Mouse (Mus musculus): ENCODE data around the gene Eddm3b. TPM values are rescaled to one million over a fixed set of nuclear protein-coding genes. Genes with fewer than 3 reads are reported as not detected.
"Not testable (repeated sequence)": the region's sequence is repeated elsewhere in the genome, so short reads cannot be mapped to it uniquely, and the experiment has no call there.

Eddm3b gene
- polyA plus RNA-seq, 1 experiment from 2014 or later = not detected

- Histone ChIP-seq H3K36me3 (no peaks in the 10 kb centered on the region), H3K27me3 (replicated peaks) (no peaks in the 10 kb centered on the region), H3K27ac (ENCODE audit: poor library complexity, severe bottlenecking) (no peak overlapping the region), H3K9me3 (replicated peaks) (no peaks in the 10 kb centered on the region), H3K4me2 (no peak overlapping the region), H3K4me3 (no peak overlapping the region), H3K9ac (no peak overlapping the region), H3K4me1 (replicated peaks) (peaks cover 20% of the 10 kb centered on the region; the same call in 1 of the 2 replicates)
- no peak for ATAC-seq (ENCODE audit: insufficient number of reproducible peaks, low FRiP score)
- 86% methylated on average over 6 of the region's 6 CpGs for WGBS
Measured at GRCm38 (mm10) chr14:51145521-51145920, 31.3 kb downstream of the Eddm3b start.

- Histone ChIP-seq H3K27ac (ENCODE audit: poor library complexity, severe bottlenecking) (no peak within 1 kb of the TSS), H3K36me3 (no peaks in the 10 kb centered on the region), H3K4me1 (replicated peaks) (peaks cover 20% of the 10 kb centered on the region; the same call in 1 of the 2 replicates), H3K9ac (no peak within 1 kb of the TSS), H3K27me3 (replicated peaks) (no peaks in the 10 kb centered on the region), H3K4me3 (no peak within 1 kb of the TSS), H3K9me3 (replicated peaks) (no peaks in the 10 kb centered on the region), H3K4me2 (no peak within 1 kb of the TSS)
- no peak for ATAC-seq (ENCODE audit: insufficient number of reproducible peaks, low FRiP score)
- WGBS = 48% methylated on average over 2 of the region's 2 CpGs
Measured at GRCm38 (mm10) chr14:51146685-51147084, 32.5 kb downstream of the Eddm3b start, which contains the start of gene Rnase1. TSS of gene Rnase1 (minus strand) at chr14:51146785.

GRCm38 (mm10) chr14:51148006-51148405 is 33.8 kb downstream of the Eddm3b start:
- H3K36me3 ChIP-seq = no peaks in the 10 kb centered on the region
- no peak overlapping the region for H3K9ac ChIP-seq
- ATAC-seq (ENCODE audit: insufficient number of reproducible peaks, low FRiP score) = no peak
- no peak overlapping the region for H3K4me2 ChIP-seq
- H3K27me3 ChIP-seq (replicated peaks) = no peaks in the 10 kb centered on the region
- H3K4me3 ChIP-seq = no peak overlapping the region
- H3K27ac ChIP-seq (ENCODE audit: poor library complexity, severe bottlenecking) = no peak overlapping the region
- 44% methylated on average over 3 of the region's 3 CpGs for WGBS
- H3K4me1 ChIP-seq (replicated peaks) = peaks cover 20% of the 10 kb centered on the region; the same call in 1 of the 2 replicates
- no peaks in the 10 kb centered on the region for H3K9me3 ChIP-seq (replicated peaks)

GRCm38 (mm10) chr14:51149164-51149563 is 34.9 kb downstream of the Eddm3b start:
- H3K9me3 ChIP-seq (replicated peaks) = no peaks in the 10 kb centered on the region
- 61% methylated on average over 5 of the region's 5 CpGs for WGBS
- no peak overlapping the region for H3K27ac ChIP-seq (ENCODE audit: poor library complexity, severe bottlenecking)
- H3K36me3 ChIP-seq = no peaks in the 10 kb centered on the region
- H3K4me2 ChIP-seq = no peak overlapping the region
- H3K4me3 ChIP-seq = no peak overlapping the region
- 0 out of 2 replicates have a peak, but pooled peaks cover 11% of the 10 kb centered on the region for H3K4me1 ChIP-seq (replicated peaks)
- ATAC-seq (ENCODE audit: insufficient number of reproducible peaks, low FRiP score) = no peak
- H3K27me3 ChIP-seq (replicated peaks) = no peaks in the 10 kb centered on the region
- H3K9ac ChIP-seq = no peak overlapping the region

- H3K9me3 ChIP-seq (replicated peaks) = no peaks in the 10 kb centered on the region
- H3K4me1 ChIP-seq (replicated peaks) = 0 out of 2 replicates have a peak, but pooled peaks cover 11% of the 10 kb centered on the region
- no peak overlapping the region for H3K9ac ChIP-seq
- H3K4me2 ChIP-seq = no peak overlapping the region
- no peak overlapping the region for H3K4me3 ChIP-seq
- H3K36me3 ChIP-seq = no peaks in the 10 kb centered on the region
- no peak overlapping the region for H3K27ac ChIP-seq (ENCODE audit: poor library complexity, severe bottlenecking)
- no peak for ATAC-seq (ENCODE audit: insufficient number of reproducible peaks, low FRiP score)
- WGBS = 83% methylated on average over 3 of the region's 3 CpGs
- H3K27me3 ChIP-seq (replicated peaks) = no peaks in the 10 kb centered on the region
Measured at GRCm38 (mm10) chr14:51150206-51150831, 36.1 kb downstream of the Eddm3b start.

- H3K27me3 ChIP-seq (replicated peaks) = no peaks in the 10 kb centered on the region
- 0 out of 2 replicates have a peak, but pooled peaks cover 8% of the 10 kb centered on the region for H3K4me1 ChIP-seq (replicated peaks)
- no peak overlapping the region for H3K4me3 ChIP-seq
- no peak overlapping the region for H3K27ac ChIP-seq (ENCODE audit: poor library complexity, severe bottlenecking)
- H3K4me2 ChIP-seq = no peak overlapping the region
- no peak overlapping the region for H3K9ac ChIP-seq
- 41% methylated on average over 5 of the region's 5 CpGs for WGBS
- H3K9me3 ChIP-seq (replicated peaks) = no peaks in the 10 kb centered on the region
- ATAC-seq (ENCODE audit: insufficient number of reproducible peaks, low FRiP score) = no peak
- no peaks in the 10 kb centered on the region for H3K36me3 ChIP-seq
Measured at GRCm38 (mm10) chr14:51152249-51152870, 38.1 kb downstream of the Eddm3b start.

- no peaks in the 10 kb centered on the region for H3K27me3 ChIP-seq (replicated peaks)
- H3K4me2 ChIP-seq = no peak overlapping the region
- no peak overlapping the region for H3K4me3 ChIP-seq
- no peak overlapping the region for H3K27ac ChIP-seq (ENCODE audit: poor library complexity, severe bottlenecking)
- H3K36me3 ChIP-seq = no peaks in the 10 kb centered on the region
- no peak for ATAC-seq (ENCODE audit: insufficient number of reproducible peaks, low FRiP score)
- WGBS = 88% methylated on average over 5 of the region's 5 CpGs
- no peak overlapping the region for H3K9ac ChIP-seq
- no peaks in the 10 kb centered on the region for H3K9me3 ChIP-seq (replicated peaks)
- H3K4me1 ChIP-seq (replicated peaks) = no peaks in the 10 kb centered on the region
Measured at GRCm38 (mm10) chr14:51156056-51156735, 42.0 kb downstream of the Eddm3b start.

- 79% methylated on average over 4 of the region's 4 CpGs for WGBS
- no peak overlapping the region for H3K27ac ChIP-seq (ENCODE audit: poor library complexity, severe bottlenecking)
- ATAC-seq (ENCODE audit: insufficient number of reproducible peaks, low FRiP score) = no peak
Measured at GRCm38 (mm10) chr14:51156736-51157068, 42.5 kb downstream of the Eddm3b start.

GRCm38 (mm10) chr14:51157072-51157471 is 42.8 kb downstream of the Eddm3b start:
- Histone ChIP-seq H3K27me3 (replicated peaks) (no peaks in the 10 kb centered on the region), H3K4me3 (no peak overlapping the region), H3K9ac (no peak overlapping the region), H3K9me3 (replicated peaks) (no peaks in the 10 kb centered on the region), H3K4me1 (replicated peaks) (no peaks in the 10 kb centered on the region), H3K36me3 (no peaks in the 10 kb centered on the region), H3K27ac (ENCODE audit: poor library complexity, severe bottlenecking) (no peak overlapping the region), H3K4me2 (no peak overlapping the region)
- WGBS = 79% methylated on average over 1 of the region's 1 CpGs
- no peak for ATAC-seq (ENCODE audit: insufficient number of reproducible peaks, low FRiP score)

More at GRCm38 (mm10) chr14:51156736-51157068, 42.5 kb downstream of the Eddm3b start:
- Histone ChIP-seq H3K4me2 (no peak overlapping the region), H3K9ac (no peak overlapping the region), H3K27me3 (replicated peaks) (no peaks in the 10 kb centered on the region), H3K9me3 (replicated peaks) (no peaks in the 10 kb centered on the region), H3K36me3 (no peaks in the 10 kb centered on the region), H3K4me3 (no peak overlapping the region), H3K4me1 (replicated peaks) (no peaks in the 10 kb centered on the region)

GRCm38 (mm10) chr14:51161976-51162375 is 47.8 kb downstream of the Eddm3b start, which contains the start of gene Rnase2b:
TSS of gene Rnase2b (plus strand) at chr14:51162260.
- not testable (repeated sequence) for H3K36me3 ChIP-seq; H3K9me3 ChIP-seq (replicated peaks); H3K27me3 ChIP-seq (replicated peaks); H3K4me2 ChIP-seq; H3K27ac ChIP-seq (ENCODE audit: poor library complexity, severe bottlenecking); H3K4me3 ChIP-seq; H3K4me1 ChIP-seq (replicated peaks); ATAC-seq (ENCODE audit: insufficient number of reproducible peaks, low FRiP score); H3K9ac ChIP-seq
- WGBS = 88% methylated on average over 3 of the region's 3 CpGs

- H3K36me3 ChIP-seq; H3K9me3 ChIP-seq (replicated peaks); H3K4me1 ChIP-seq (replicated peaks); H3K4me3 ChIP-seq; ATAC-seq (ENCODE audit: insufficient number of reproducible peaks, low FRiP score); H3K9ac ChIP-seq; H3K4me2 ChIP-seq; H3K27ac ChIP-seq (ENCODE audit: poor library complexity, severe bottlenecking); H3K27me3 ChIP-seq (replicated peaks): not testable (repeated sequence)
- 86% methylated on average over 6 of the region's 6 CpGs for WGBS
Measured at GRCm38 (mm10) chr14:51163323-51163722, 49.1 kb downstream of the Eddm3b start.
